Mouse (Mus musculus): Measurements from ENCODE around the gene Tmem185b. TPM values are rescaled to one million over a fixed set of nuclear protein-coding genes. Genes with fewer than 3 reads are reported as not detected.

Gene Tmem185b
- total RNA-seq, 2 experiments from 2014 or later = 15.3 to 15.4 TPM

DNA sequence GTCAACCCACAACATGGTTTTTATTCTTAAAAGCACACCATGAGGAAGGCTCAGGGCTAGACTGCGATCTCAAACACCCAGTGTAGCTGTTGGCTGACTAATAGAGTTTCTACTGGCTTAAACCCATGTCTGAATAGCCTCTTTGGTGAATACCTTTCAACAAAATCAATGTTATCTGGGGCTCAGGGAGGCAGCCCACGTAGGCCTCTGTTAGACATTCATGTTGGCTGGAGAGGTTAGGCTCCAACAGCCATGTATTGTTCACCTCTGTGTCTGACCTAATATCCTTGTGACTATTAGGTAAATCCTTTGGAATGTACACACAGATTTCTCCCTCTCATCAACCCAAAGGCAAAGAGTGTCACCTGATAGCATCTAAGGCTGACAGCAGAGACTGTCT is 10.2 kb downstream of the Tmem185b start:
- no peak for DNase-seq (ENCODE audit: extremely low spot score in 1 of 2, low spot score in 1 of 2)

DNA sequence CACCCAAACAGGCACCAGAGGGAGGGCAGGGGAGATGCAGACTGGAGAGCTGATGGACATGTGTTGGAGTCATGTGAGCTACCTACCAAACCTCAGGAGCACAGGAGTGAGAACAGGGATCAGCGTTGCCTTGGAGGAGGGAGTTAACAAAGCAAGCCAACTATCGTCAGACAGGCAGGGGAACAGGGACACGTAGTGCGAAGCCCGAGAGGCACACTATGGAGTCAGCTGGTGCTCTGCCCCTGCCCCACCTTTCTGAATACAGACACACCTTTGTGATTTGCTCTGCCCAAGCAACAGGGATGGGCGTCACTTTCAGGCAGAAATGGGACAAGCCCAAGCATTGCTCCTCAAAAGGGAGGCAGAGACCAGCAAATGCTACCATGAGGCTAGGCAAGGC is 11.7 kb downstream of the Tmem185b start:
- no peak for DNase-seq (ENCODE audit: extremely low spot score in 1 of 2, low spot score in 1 of 2)

DNA sequence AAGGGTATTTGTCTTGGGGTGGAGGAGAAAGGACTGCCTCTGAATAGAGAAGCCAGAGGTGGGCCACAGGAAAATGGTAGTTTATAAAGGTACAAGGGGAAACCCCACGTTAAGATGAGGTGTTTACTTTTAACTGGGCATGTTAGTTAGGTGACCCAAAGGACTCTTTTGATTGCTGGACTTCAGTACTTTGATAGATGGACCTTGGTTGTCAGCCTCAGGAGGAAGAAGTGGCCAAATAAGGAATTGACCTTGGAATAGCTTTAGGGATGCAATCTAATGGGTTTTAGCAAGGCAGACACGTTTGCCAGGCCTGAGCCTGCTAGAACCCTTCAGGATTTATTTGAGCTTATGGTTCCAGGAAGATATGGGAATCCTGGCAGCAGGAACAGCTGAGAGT is 13.3 kb downstream of the Tmem185b start:
- no peak for DNase-seq (ENCODE audit: extremely low spot score in 1 of 2, low spot score in 1 of 2)

DNA sequence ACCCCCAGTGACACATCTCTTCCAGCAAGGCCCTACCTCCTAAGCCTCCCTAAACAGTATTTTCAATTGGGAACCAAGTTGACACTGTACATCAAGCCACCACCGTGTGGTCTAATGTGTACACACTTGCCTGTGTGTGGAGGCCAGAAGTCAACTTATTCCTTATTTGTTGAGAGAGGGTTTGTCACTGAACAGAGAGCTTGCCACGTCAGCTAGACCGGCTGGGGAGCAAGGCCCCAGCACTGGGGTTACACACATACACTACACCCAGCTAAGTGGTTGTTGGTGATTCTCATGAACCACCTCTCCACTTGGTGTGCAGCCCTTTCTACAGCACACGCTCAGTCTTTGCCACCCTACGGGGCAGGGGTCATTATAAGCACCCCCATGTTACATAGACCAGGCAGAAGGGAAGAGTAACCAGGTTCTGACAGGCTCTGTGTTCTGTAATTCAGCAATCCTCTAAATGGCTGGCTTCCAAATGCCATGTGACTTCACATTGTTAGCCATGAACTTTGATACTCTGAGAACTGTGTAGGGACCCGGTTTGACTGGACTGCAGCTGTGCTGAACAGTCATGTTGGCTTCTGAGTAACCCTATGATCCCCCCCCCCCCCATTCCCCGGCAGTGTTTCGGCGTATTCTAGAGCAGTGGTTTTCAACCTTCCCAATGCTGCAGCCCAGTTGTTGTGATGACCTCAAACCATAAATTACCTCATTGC is 15.0 kb downstream of the Tmem185b start:
- no peak for DNase-seq (ENCODE audit: extremely low spot score in 1 of 2, low spot score in 1 of 2)

DNA sequence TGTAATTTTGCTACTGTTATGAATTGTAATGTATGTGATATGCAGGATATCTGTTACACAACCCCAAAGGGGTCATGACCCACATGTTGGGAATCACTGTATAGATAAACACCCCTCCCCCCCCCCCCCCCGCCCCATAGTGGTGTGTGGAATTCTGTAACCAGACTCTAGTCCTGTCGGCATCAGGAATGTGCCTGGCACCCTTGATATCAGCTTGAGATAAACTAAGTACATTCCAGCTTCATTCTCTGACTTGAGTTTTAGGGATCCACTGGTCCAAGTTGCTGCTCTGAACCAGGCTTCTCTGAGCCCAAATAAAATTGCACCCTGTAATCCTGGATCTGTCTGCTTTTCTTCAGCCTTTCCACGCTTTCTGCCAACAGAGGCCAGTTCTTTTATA is 15.6 kb downstream of the Tmem185b start:
- DNase-seq (ENCODE audit: extremely low spot score in 1 of 2, low spot score in 1 of 2) = no peak

DNA sequence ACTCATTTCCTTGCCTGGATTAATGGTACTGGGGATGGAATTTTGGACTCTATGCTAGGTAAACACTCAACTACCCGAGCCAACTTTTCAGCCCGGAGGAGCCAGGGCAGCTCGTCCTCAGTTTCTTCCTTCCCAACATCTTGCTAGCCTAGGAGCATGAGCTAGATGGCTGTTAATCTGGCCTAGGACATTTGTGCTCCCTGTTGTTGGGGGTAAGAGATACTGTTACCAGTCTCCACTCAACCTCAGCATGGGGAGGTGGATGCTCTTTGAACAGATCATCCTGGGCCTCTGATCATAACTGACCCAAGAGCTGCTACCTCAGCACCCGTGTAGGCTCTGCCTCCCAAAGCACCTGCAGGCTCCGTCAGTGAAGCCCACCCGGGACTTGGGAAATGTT is 17.4 kb downstream of the Tmem185b start:
- DNase-seq (ENCODE audit: extremely low spot score in 1 of 2, low spot score in 1 of 2) = no peak

DNA sequence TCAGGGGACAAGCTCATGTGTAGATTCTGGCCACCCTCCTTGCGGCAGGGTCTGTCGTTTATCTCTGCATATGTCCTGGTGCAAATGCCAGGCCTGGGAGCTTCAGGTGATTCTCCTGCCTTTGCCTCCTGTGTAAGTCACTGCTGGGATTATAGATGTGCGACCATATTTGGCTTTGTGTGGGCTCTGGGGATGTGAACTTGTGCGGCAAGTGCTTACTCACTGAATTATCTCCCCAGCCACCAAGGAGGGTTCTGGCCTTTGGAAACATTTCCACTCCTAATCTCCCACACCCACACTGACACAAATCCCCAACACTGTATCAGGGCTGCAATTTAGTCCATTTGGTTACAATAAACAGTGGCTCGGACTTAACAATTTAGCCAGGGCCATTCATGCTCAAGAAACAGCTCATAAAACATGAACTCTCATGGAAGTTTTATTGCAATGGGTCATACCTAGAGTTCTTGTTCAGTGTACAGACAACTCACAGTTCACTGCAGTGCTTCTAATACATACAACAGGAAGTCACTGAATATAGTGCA is 18.7 kb downstream of the Tmem185b start:
- no peak for DNase-seq (ENCODE audit: extremely low spot score in 1 of 2, low spot score in 1 of 2)

DNA sequence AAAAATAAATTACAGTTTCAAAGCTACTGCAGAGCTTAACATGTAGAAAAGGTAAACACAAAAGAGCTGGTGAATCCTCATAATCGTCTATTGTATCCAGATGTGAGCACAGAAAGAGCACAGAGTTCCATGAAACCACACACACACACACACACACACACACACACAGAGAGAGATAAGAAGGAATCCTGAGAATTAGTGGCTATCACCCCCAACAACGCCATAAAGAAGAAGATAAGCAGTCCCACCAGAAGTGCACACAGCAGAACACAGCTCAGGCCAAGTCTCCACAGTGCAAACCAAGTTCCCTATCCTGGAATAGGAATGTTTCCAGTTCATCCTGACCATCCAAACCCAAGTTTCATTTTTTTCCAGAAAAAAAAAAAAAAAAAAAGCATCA is 19.2 kb downstream of the Tmem185b start:
- no peak for DNase-seq (ENCODE audit: extremely low spot score in 1 of 2, low spot score in 1 of 2)

DNA sequence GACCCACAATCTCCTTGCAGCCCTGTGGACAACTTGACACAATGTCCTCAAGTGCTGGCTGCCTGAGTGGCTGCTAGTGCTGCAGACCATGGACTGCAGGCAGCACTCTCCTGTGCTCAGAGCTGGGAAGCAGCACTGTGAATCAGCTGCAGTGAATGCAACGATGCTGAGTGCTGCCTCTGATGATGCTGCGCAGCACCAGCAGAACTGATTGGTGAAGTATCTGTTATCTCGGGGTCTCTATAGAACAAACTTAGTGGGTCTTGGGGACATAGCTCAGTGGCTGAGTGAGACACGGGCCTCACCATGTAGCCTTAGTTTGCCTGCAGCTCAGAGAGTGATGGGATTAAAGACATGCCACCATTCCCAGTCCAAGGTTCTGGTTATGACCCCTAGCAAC is 19.7 kb downstream of the Tmem185b start:
- no peak for DNase-seq (ENCODE audit: extremely low spot score in 1 of 2, low spot score in 1 of 2)

DNA sequence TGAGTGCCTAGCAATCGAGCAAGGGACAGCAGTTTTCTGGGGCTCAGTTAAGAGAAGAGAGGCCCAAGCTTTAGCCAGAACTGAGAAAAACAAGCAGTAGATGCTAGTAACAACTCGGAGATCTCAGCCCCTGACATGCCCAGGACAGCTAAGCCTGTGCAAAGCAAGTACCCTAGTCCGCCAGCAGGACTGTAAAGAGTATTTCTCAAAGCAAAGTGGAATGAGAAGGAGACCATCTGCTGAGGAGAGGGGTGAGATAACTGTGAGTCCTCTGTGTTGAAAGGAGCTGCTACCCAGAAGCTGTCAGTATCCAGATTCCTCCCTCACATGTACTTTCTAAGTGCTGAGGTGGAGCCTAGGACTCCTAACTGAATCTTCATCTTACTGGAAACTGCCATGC is 20.5 kb downstream of the Tmem185b start:
- DNase-seq (ENCODE audit: extremely low spot score in 1 of 2, low spot score in 1 of 2) = no peak

DNA sequence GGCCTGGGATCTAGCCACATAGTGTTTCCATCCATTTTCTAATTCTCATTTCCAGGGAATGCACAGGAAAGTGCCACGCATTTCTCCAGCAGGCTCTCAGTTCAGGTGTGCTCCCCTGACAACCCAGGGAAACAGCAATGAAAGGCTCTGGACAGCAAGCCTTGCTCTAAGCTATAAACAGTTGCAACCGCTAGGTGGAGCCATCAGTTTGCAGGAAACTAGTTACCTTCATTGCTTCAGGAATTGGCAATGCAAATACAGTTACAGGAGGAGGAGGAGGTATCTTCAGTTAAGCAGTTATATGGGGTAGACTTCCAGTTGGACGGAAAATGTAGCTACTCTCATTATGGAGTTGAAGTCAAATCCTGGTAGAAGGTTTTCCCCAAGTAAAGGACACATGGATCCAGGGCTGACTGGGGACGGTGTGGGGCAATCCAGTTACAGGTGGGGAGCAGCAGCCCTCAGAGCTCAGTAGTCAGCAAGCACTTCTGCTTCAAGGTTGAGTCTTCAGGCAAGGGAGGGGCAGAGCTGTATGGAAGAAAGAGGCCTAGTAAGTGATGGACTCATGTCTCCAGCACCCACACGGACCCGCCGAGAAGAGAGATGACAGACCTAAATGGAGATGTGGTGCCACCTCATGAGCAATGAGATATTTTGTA is 22.8 kb downstream of the Tmem185b start:
- peak; percentile 70 to 93 for DNase-seq (ENCODE audit: extremely low spot score in 1 of 2, low spot score in 1 of 2)

DNA sequence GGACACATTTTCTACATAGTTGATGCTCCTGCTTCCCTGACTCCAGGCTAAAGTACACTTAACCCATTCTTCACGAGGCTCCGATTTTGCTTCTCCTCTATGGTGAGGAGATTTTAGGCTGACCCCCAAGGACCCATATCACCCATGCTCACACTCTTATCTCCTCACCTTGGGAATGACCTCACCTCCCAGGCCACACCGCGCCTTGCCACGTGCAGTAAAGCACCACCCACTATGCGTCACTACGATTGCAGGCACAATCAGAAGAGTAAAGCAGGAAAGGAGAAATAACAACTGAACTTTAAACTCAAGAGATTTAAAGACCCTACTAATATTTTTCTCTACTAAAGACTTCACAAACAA is 23.3 kb downstream of the Tmem185b start:
- DNase-seq (ENCODE audit: extremely low spot score in 1 of 2, low spot score in 1 of 2) = no peak

DNA sequence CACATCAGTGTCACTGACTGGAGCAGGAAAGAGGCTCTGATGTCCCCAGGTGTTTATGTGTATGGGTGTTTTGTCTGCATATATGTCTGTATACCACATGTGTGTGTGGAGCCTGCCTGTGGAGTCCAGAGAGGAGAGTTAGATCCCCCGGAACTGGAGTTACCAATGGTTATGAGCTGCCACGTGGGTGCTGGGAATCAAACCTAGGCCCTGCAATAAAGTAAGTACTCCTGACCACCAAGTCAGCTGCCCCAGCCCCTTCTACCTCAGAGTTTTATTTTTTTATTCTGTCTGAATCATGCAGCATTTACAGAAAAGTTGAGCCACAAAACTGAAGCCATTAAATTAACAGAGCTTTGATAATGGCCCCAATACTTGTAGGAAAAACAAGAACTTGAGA is 24.1 kb downstream of the Tmem185b start:
- DNase-seq (ENCODE audit: extremely low spot score in 1 of 2, low spot score in 1 of 2) = no peak

DNA sequence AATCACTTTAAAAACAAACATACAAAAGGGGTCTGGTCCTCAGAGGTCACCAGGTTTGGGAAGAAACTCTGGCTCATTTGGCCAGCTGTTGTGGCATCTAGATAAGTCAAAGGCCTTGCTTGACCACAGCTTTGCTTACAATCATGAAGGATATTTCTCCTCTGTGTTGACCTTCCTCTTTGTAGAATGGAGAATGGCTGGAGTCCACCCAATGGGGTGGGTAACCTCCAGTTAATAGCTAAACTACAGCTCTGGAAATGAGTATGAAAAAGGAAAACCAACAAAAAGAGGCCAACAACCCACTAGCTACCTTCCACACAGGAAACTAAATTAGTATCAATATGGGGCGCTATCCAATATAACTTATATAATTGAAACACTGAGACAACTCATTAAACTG is 25.7 kb downstream of the Tmem185b start:
- no peak for DNase-seq (ENCODE audit: extremely low spot score in 1 of 2, low spot score in 1 of 2)

DNA sequence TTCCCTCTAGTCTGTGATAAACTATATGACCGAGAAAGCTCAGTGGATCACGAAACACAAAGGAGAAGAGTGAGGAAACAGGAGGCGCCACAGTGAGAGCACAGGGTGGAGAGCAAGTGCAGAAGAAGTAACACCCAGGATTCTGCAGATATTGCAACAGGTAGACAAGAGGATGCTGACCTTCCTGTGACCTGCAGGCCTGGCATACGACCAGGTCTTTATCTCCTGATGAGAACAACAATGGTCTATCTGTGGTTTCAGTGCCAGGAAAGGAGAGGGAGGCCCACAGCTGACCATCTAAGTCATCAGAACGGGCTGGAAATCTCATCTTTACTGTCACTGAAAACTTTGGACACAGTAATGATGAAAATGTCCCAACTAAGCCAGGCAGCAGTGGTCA is 29.7 kb downstream of the Tmem185b start:
- no peak for DNase-seq (ENCODE audit: extremely low spot score in 1 of 2, low spot score in 1 of 2)

DNA sequence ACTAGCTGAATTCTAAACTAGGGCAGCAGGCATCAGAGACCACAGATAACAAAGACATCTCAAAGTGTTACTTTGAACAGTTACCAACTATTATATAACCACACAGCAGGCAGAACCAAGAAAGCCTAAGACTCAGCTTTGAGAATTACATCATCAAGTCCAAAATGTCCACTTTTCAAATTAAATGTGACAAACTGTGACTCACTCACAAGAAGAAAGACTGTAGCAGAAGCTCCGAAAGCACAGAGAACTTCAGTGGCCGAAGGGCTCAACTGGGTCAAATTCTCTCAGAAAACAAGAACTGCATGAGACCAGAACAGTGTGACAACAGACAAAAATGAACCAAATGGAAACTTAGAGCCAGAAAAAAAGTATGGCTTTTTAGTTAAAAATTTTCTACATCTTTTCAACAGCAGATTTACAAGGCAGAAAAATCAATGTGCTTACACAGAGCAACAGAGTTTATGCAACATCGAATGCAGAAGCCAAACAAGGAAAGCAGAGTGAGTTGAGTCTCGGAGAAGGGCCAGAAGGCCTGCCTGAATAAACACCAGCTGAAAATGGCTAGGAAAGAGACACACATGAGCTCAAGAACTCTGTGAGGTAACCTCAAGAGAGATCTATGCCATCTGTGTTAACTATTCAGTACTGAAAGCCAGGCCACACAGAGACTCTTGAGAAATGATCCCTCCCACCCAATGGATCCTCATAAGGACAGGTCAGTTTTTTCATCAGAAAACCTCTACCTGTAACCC is 31.9 kb downstream of the Tmem185b start:
- DNase-seq (ENCODE audit: extremely low spot score in 1 of 2, low spot score in 1 of 2) = no peak

DNA sequence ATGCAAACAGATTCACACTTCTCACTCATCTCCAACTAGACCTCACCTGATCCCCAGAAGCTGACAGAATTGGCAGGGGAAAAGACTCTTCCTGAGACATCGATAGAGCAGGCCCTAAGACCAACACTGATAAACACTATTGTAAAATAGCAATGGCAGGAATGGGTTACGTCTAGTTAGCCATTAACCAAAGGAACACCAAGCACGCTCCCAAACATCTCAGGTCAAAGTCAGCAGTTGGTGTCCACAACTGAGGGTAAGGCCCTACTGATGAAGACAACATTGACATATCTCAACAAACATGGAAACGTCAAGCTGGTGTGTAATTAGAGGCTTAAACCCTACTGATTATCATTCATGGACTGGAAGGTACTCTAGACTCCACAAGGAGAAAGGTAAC is 39.6 kb downstream of the Tmem185b start:
- no peak for DNase-seq (ENCODE audit: extremely low spot score in 1 of 2, low spot score in 1 of 2)

DNA sequence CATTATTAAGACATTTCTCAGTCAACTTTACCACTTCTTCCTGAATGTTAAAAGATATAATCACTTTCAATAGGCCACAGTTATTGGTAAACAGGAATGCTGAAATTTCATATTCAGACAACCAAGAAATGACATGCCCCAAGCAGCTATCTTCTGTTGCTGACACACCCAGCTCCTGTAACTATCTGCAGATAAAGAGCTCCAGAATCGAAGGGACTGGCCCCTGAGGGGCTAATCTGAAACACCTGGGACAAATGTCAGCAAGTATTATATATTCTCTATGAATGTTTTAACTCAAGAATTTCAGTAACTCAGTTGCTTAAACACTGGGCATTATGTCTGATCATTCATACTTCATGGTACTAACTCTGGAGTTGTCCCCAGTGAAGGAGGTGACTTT is 44.2 kb downstream of the Tmem185b start:
- no peak for DNase-seq (ENCODE audit: extremely low spot score in 1 of 2, low spot score in 1 of 2)

Measured in layer of hippocampus, postnatal 25 days (tissue).